Mouse (Mus musculus): ENCODE measurements around the gene Stx5a.
A peak's percentile ranks its signal among the peaks of the same experiment; 100 is the strongest.
"Not testable (repeated sequence)": the region's sequence is repeated elsewhere in the genome, so short reads cannot be mapped to it uniquely, and the experiment has no call there.

The Stx5a gene

GRCm38 (mm10) chr19:8716767-8717475, 24.3 kb upstream of the Stx5a start:
- no peak for DNase-seq (ENCODE audit: low spot score)

DNA sequence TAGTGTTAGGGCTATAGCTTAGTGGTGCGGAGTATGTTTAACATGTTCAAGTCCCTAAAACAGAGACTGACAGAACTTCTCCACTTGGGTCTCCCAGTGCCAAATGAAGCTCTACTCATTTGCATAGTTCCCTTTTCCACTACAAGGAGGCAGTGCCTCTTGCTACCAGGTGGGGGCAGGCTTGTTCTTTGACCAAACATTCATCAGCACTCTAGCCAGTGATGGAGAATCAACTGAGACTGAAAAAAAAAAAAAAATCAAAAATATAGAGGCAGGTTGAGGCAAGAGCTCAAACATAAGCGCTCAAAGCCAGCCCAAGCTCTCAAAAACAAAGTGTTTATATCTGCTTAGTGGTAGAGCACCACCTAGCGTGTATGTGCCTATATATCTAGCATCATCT, 22.9 kb upstream of the Stx5a start:
- peak; percentile 41 for DNase-seq (ENCODE audit: low spot score)

DNA sequence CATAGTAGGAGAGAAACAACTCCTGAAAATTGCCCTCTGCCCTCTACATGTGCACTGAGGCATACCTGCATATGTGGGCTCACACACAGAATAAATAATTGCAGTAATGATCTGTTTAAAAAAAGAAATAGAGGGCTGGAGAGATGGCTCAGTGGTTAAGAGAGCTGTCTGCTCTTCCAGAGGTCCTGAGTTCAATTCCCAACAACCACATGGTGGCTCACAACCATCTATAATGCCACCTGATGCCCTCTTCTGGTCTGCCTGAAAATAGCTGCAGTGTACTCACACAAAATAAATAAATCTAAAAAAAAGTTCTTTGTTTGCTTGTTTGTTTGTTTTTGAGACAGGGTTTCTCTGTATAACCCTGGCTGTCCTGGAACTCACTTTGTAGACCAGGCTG, 22.2 kb upstream of the Stx5a start:
- DNase-seq (ENCODE audit: low spot score) = not testable (repeated sequence)

DNA sequence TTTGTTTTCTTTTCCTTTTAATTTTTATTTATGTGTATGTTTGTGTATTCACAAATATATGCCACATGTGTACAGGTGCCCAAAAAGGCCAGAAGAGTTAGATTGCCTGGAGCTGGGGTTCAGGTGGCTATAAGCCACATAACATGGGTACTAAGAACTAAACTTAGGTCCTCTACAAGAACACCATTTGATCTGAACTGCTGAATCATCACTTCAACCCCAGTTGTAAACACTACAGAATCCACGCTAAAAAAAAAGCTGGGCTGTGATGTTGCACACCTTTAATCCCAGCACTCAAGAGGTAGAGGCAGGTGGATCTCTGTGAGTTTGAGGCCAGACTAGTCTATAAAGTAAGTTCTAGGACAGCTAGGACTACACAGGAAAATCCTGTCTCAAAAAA, 19.8 kb upstream of the Stx5a start:
- DNase-seq (ENCODE audit: low spot score) = no peak

DNA sequence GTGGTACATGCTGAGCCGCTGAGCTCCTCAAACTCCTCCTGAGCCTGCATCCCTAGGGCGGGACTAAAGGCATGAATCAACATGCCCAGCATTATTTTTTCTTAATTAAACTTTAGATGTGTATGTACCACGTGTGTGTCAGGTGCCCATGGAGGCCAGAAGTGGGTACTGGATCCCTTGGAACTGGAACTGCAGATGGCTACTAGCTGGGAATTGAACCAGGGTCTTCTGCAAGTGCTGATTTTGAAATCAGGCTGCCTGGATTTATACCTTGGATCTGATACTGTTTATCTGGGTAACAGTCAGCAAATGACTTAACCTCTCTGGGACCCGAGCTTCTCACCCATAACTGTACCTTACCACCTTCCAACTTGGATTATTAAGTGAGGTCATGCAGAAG, 19.2 kb upstream of the Stx5a start:
- DNase-seq (ENCODE audit: low spot score) = no peak

DNA sequence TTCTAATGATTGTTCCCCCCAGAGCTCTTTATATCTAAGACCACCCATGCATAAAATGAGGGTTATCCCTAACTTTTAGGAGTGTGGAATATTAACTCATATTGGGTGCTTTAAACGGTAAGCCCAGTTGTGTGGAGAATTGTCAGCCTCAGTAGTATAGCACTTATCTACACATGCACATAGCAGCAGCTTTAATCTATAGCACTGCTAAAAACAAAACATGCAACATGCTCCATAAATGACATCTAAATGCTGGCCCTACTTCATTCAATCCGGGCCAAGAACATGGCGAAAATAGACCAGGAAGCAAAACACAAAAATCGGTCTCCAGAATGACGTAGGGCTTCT, 18.7 kb upstream of the Stx5a start:
- no peak for DNase-seq (ENCODE audit: low spot score)

DNA sequence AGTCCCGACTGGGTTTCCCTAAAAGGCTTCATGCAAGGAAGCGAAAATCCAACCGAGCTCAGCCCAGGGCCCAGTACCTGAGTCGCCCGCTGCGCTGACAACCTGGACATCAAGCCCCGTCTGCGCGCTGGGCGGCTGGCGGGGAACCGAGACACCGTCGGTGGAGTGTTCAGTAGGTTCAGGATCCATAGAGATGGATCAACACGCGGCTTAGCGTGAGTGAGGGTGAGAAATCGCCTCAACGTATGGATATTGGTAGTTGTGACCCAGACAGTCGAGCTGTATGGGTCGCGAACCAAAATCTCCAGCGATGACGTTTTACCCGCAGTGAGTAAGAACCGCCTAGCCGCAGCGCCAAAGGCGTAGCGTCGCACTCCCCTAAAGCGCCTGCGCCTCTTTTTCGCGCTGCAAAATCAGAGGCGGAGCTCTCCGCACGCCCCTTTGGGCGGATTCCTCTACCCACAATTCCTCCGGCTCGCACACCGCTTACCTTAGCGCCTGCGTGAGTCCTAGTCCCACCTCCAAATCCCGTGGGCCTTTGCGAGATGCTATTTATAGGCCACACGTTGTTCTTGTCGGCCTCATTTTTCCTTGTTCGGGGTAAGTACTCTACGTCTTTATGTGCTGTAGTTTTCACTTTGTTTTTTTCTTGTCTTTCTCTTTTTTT, 18.2 kb upstream of the Stx5a start, which contains the start of gene Slc3a2:
Gene Slc3a2 (minus strand): TSS at position 463 of the 667 bp plus-strand sequence.
- DNase-seq (ENCODE audit: low spot score) = peak; percentile 94

GRCm38 (mm10) chr19:8723574-8724346, 17.5 kb upstream of the Stx5a start:
- no peak for DNase-seq (ENCODE audit: low spot score)

- DNase-seq (ENCODE audit: low spot score) = no peak
Measured at GRCm38 (mm10) chr19:8724392-8724791, 16.8 kb upstream of the Stx5a start.

- no peak for DNase-seq (ENCODE audit: low spot score)
Measured at GRCm38 (mm10) chr19:8725081-8725613, 16.1 kb upstream of the Stx5a start.

DNA sequence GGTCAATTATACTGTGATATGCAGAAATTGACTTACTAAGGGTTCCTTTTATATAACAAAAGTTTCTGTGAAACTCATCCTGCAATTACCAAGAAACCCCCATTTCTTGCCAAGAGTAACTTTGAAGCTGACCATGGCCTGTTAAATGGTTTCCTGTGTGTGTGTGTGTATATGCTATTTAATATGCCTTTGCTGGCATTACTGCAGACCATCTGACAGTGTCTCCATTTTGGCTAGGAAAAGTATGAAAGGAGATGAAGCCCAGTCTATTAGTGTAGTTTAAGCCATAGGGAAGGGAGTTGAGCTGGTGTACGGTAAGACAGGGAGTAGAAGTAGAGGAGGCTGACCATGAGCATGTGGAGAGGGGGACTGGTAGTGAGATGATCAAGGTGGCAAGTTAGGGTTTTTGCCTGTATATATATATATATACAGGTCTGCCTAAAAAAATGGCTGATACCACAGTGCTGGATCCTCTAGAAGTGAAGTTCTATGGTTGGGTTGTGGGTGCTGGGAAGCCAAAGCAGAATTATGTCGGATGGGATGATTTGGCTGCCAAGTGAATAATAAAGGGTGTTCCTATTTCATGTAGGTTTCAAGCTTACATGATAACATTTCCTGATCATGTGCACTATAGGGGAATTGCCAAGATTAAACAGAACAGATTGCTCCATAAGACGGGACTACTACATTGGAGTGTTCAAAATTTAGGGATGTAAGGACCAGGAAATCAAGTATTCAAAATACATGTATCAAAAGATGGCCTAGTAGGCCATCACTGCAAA, 14.4 kb upstream of the Stx5a start:
- DNase-seq (ENCODE audit: low spot score) = no peak

GRCm38 (mm10) chr19:8727495-8728114, 13.6 kb upstream of the Stx5a start:
- no peak for DNase-seq (ENCODE audit: low spot score)

DNA sequence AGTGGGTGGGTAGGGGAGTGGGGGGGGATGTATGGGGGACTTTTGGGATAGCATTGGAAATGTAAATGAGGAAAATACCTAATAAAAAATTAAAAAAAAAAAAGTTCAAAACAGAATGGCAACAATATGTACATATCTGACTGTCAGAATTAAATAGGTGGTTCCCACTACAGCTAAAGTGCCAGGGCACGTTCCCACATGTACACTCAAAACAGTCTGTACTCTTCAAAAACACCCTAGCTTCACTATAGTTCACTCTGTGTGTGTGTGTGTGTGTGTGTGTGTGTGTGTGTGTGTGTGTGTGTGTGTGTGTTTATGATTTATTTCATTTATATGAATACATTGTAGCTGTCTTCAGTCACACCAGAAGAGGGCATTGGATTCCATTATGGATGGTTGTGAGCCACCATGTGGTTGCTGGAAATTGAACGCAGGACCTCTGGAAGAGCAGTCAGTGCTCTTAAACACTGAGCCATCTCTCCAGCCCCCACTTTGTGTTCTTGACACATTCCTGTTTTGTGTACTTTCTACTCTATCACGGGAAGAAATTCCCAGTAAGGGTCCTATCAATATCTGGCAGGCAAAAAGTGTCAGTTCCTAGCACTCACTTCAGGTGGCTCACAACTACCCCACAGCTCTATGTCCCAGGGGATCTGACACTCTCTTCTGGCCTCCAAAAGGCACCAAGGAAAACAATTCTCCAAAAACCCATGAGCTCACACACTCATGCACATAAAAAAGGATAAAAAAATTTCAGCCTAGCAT, 12.7 kb upstream of the Stx5a start:
- not testable (repeated sequence) for DNase-seq (ENCODE audit: low spot score)

DNA sequence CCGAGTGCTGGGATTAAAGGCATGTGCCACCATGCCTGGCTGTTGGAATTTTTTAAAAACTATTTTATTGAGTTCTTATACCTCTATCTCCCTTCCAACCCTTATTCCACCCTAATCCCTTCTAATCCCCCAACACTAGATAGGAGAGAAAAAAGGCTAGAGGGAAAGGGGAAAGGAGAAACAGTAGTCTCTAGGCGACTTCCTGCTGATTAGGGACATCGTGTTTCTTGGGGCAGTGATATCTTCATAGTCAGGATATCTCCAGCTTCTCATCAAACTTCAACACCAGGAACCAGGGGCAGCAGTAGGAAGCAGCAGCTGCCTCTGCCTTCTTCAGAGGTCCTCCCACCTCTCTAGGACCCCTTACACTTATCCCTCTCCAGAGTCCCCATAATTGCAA, 6.9 kb upstream of the Stx5a start:
- no peak for DNase-seq (ENCODE audit: low spot score)

DNA sequence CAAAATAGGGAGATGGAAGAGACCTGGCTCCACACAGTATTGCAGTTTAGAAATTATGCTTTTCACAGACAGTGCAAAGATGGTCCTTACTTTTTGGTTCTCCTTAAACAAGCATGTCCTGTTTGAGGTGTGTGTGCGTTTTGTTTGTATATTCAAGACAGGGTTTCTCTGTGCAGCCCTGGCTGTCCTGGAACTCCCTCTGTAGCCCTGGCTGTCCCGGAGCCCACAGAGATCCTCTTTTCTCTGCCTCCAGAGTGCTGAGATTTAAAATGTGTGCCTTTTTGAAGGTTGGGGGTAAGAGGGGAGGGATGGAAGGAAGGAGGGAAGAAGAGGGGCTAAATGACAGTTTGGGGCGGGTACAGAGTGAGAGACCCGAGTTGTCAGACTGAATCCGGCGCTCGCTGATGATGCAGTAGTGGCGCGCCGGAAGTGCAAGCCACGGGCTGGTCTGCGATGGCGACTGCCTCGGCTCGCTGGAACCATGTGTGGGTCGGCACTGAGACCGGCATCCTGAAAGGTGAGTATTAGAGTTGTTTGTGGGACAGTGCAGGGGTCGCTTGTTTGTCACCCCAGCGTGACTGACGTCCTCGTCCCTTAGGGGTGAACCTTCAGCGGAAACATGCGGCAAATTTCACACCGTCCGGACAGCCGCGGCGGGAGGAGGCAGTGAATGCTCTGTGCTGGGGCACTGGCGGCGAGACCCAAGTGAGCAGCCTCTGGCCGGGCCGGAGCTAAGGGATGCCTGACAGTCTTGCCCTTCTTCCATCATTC, 5.6 kb upstream of the Stx5a start, which contains the start of gene Wdr74:
Gene Wdr74 (plus strand): TSS at position 439 of the 771 bp plus-strand sequence.
- peak; percentile 89 for DNase-seq (ENCODE audit: low spot score)

DNA sequence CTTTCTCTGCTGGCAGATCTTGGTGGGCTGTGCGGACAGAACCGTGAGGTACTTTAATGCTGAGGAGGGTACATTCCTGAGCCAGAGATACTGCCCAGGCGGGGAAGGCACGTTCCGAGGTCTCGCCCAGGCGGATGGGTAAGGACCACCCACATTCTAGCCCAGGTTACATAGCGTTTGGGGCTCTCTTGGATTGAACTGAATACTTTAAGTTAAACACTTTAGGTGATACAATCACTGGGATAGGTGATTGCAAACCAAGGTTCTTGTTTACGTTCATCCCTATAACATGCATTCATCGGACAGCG, 5.1 kb upstream of the Stx5a start:
- DNase-seq (ENCODE audit: low spot score) = no peak

DNA sequence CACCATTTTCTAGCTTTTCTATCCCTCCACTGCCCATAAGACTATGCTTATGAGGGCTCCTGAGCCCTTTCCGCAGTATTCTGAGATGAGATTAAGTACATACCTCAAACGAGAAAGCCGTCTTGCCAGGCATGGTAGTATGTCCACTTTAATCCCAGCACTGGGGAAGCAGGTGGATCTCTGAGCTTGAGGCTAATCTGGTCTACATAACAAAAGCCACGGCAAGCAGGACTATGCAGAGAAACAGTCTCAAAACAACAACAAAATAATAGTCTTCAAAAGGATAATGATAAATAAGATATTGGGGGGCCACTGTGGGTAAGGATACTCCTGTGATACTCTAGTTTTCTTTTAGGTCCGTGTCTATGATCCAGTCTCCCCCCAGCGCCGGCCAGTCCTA, 2.3 kb upstream of the Stx5a start:
- DNase-seq (ENCODE audit: low spot score) = no peak

GRCm38 (mm10) chr19:8739646-8740045, 1.6 kb upstream of the Stx5a start:
- no peak for DNase-seq (ENCODE audit: low spot score)

GRCm38 (mm10) chr19:8740603-8741002, 610 bp upstream of the Stx5a start, which contains the start of gene 1700092M07Rik:
Gene 1700092M07Rik (plus strand): TSS chr19:8740718.
- no peak for DNase-seq (ENCODE audit: low spot score)

- no peak for DNase-seq (ENCODE audit: low spot score)
Measured at GRCm38 (mm10) chr19:8742176-8742575, 963 bp downstream of the Stx5a start.

All from ovary, postnatal 36 days (tissue).